Mouse (Mus musculus): ENCODE results near the gene Trim31.

The Trim31 gene

DNA sequence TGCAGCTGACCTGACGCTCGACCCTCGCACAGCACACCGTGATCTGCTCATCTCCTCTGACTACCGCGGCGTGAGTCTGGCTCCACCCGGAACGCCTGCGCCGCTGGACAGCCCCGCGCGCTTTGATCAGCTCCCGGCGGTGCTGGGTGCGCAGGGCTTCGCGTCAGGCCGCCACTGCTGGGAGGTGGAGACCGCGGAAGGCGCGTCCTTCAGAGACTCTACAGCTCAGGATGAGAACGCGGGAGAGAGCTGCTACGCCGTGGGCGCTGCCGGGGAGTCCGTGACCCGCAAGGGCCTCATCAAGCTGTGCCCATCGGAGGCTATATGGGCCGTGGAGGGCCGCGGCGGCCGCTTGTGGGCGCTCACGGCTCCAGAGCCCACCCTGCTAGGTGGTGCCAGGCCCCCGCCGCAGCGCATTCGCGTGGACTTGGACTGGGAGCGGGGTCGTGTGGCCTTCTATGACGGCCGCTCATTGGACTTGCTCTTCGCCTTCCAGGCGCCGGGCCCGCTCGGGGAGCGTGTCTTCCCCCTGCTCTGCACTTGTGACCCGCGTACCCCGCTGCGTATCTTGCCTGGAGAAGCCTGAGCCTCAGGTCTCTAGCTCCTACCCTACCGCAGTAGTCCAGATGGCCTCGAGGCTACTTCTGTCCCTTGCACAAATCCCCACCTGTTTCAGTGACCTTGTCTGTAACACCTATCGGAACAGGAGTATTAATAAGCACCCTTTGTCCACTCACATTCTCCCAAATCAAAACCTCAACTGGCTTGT, 49.3 kb downstream of the Trim31 start:
- peak; percentile 71 for DNase-seq

DNA sequence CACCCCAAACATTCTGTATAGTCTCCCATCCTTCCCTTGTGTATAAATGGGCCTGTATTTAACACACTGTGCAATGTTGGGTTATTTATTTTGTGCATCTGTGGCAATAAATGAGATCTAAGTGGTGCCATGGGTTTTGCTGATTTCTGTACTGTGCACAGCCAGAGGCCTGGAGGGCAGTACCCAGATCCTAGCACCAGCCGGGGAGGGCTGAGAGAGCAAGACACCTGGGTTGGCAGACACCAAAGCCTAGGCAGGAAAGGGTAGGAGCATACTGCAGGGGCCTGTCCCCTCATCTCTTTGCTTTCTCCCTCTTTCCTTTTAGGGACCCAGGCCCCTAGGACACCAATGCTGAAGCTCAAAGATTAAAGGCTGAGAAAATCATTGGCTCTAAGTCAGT, 50.4 kb downstream of the Trim31 start:
- DNase-seq: no peak

DNA sequence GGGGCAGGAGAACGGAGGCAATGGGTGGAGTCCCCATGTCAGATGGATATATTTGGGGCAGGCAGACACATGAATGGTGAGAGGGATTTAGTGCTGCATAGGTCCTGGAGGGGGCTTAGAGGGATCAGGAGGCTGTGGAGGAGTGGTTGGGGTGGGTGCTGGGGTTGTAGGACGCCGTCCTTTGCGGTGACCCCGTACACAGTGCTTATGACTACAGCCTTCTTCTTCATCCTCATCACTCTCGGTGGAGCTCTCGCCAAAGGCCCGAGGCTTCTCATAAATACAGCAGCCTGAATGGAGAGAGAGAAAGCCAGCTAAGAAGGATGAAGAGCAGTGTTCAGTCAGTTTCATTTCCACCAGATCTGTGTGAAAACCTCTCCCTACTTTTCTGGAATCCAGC, 51.3 kb downstream of the Trim31 start:
- no peak for DNase-seq

DNA sequence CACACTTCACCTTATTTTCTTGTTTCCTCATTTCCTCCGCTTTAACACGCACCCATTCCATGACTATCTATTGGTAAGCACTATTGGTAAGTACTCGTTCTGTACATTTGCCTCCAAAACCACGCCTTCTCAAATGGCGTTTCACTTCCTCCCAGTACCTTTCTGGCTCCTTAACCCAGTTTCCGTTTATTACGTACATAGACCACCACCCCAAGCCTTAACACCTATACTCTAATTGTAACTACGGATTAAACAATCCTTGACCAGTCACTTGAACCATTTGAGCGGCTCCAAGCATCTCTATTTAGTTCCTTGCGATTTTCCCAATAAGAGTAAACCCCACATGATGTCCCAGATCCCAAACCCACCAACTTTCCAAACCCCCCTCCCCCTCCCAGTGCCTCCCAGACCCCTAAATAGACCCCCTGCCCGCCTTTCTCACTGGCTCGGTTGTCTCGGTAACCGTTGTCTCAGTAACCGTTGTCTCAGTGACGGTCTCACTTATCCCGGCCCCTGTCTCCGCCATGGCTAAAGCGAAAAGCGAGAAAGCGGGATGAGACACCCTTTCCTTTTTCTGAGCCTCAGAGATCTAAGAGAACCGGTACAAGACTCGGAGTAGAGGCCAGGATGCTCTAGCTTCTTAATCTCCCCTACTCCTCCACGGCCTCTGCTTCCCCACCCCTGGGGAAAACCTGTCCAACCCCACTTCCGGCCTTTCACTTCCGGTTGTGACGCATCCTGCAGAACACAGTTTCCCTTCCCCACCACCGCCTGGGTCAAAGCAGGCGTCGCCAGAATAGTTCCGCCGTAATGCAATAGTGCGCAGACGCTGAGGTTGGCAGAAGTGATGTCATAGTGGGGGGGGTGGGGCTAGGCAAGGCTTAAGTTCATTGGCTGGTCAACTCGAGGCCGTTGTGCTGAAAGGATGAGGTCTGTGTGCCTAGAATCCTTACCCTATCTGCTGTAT, 53.3 kb downstream of the Trim31 start, which contains the start of gene Ppp1r11:
Gene Ppp1r11 (minus strand): TSS at position 761 of the 967 bp plus-strand sequence.
- DNase-seq: peak; percentile 98

DNA sequence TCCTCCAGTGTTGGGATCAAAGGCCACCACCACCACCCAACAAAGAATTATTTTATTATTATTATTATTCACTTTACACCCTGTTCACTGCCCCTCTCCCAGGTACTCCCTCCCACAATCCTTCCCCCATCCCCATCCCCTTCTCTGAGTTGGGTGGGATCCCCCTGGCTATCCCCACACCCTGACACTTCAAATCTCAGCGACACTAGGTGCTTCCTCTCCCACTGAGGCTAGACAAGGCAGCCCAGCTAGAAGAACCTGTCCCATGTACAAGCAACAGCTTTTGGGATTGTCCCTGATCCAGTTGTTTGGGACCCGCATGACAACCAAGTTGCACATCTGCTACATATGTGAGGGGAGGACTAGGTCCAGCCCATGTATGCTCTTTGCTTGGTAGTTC, 54.7 kb downstream of the Trim31 start:
- no peak for DNase-seq

DNA sequence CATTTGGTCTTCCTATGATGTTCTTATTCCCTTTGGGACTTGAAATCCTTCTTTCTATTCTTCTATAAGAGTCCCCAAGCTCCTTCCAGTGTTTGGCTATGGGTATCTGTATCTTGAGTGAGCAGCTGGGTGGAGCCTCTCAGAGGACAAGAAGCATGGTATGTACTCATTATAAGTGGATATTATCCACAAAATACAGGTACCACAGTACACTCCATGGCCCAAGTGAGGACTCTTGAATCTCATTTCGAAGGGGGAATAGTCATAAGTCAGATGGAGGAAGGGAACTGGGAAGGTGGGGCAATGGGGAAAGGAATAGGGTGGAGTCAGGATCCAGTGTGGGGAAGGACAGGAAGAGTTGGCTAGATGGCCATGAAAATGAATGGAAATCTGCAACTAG, 55.1 kb downstream of the Trim31 start:
- DNase-seq: no peak

DNA sequence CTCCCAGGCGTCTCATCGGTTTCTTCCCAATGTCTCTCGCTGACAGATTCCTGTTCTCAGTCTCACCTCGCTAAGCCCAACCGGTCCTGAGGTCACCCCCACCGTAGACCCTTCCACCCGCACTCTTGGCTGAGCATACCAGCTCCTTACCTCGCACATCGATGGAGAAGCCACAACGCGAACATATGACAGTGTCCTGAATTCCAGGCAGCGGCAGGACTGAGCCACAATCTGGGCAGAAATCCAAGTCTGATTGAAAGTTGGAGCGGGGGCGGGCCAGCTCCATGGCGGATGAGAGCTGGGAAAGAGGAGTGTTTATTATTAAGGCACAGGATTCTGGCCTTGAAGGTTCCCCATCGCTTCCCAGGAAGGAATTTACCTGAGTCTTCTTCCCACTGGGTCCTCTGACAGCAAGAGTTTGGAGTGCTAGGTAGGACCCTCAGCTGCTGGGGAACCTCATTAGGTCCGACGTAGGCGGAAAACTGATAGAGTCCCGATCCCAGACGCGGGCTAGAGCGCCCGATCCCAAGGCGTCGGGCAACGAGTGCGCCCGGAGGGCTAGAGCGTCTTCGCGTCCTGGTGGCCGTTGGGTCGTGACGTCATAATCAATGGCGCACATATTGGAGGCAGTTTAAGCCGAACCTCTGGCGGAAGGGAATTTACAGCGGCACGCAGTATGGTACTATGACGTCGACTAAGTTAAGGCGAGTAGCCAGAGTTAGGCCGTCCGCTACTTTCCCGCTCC, 60.3 kb downstream of the Trim31 start, which contains the start of the genes Znrd1 and Znrd1as:
Gene Znrd1 (minus strand): TSS at position 561 of the 745 bp plus-strand sequence.
Gene Znrd1as (plus strand): TSS at position 594 of the 745 bp plus-strand sequence.
- DNase-seq: peak; percentile 97

DNA sequence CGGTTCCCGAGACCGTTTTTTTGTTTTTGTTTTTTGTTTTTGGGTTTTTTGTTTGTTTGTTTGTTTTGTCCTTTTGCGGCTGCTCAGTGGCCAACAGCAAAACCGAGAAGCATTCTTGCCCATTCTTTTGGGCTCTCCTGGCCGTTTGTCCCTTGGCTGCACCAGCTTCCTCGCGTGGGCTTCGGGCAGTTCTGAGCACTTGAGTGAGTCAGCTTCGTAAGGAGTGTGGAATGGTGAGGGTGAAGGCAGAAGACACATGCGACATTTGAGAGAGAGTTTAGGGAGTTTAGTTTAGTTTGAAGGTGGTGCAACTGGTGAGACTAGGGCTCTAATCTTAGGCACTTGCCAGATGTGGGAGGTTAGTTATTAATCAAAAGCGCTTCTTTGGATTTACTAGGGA, 61.0 kb downstream of the Trim31 start:
- DNase-seq: peak; percentile 29

Measured in kidney, postnatal 10 days (tissue).